Mouse (Mus musculus): ENCODE measurements around the gene Kat8.
A peak's percentile ranks its signal among the peaks of the same experiment; 100 is the strongest.
"Not testable (repeated sequence)": the region's sequence is repeated elsewhere in the genome, so short reads cannot be mapped to it uniquely, and the experiment has no call there.

The Kat8 gene

GRCm38 (mm10) chr7:127912190-127912871, at the start of gene Kat8:
Gene Kat8, plus strand, starts transcription at chr7:127912516.
- peak; percentile 96 for DNase-seq (ENCODE audit: extremely low spot score)

GRCm38 (mm10) chr7:127866434-127866833, 45.9 kb upstream of the Kat8 start:
- no peak for DNase-seq (ENCODE audit: extremely low spot score)

GRCm38 (mm10) chr7:127867641-127868040, 44.7 kb upstream of the Kat8 start:
- DNase-seq (ENCODE audit: extremely low spot score), result no peak

GRCm38 (mm10) chr7:127869149-127869810, 43.0 kb upstream of the Kat8 start:
- no peak for DNase-seq (ENCODE audit: extremely low spot score)

- DNase-seq (ENCODE audit: extremely low spot score), result no peak
Measured at GRCm38 (mm10) chr7:127870136-127870821, 42.0 kb upstream of the Kat8 start.

GRCm38 (mm10) chr7:127874812-127875626, 37.3 kb upstream of the Kat8 start:
- DNase-seq (ENCODE audit: extremely low spot score), result no peak

- peak; percentile 94 for DNase-seq (ENCODE audit: extremely low spot score)
Measured at GRCm38 (mm10) chr7:127875627-127876001, 36.7 kb upstream of the Kat8 start.

- peak; percentile 92 for DNase-seq (ENCODE audit: extremely low spot score)
Measured at GRCm38 (mm10) chr7:127876041-127876466, 36.3 kb upstream of the Kat8 start, which contains the start of gene Zfp646. Gene Zfp646, plus strand, starts transcription at chr7:127876221.

GRCm38 (mm10) chr7:127876467-127877348, 35.6 kb upstream of the Kat8 start, which contains the start of gene Zfp668:
Gene Zfp668, minus strand, starts transcription at chr7:127876828.
- DNase-seq (ENCODE audit: extremely low spot score), result peak; percentile 92

GRCm38 (mm10) chr7:127879301-127879700, 33.0 kb upstream of the Kat8 start:
- no peak for DNase-seq (ENCODE audit: extremely low spot score)

- DNase-seq (ENCODE audit: extremely low spot score), result no peak
Measured at GRCm38 (mm10) chr7:127880431-127880830, 31.9 kb upstream of the Kat8 start.

GRCm38 (mm10) chr7:127885951-127886350, 26.4 kb upstream of the Kat8 start:
- no peak for DNase-seq (ENCODE audit: extremely low spot score)

- DNase-seq (ENCODE audit: extremely low spot score), result no peak
Measured at GRCm38 (mm10) chr7:127886551-127886950, 25.8 kb upstream of the Kat8 start.

GRCm38 (mm10) chr7:127887191-127887590, 25.1 kb upstream of the Kat8 start:
- DNase-seq (ENCODE audit: extremely low spot score), result no peak

GRCm38 (mm10) chr7:127887781-127888180, 24.5 kb upstream of the Kat8 start:
- DNase-seq (ENCODE audit: extremely low spot score), result no peak

- DNase-seq (ENCODE audit: extremely low spot score), result no peak
Measured at GRCm38 (mm10) chr7:127888821-127889220, 23.5 kb upstream of the Kat8 start.

GRCm38 (mm10) chr7:127890798-127891197, 21.5 kb upstream of the Kat8 start, which contains the start of gene Prss53:
Gene Prss53, minus strand, starts transcription at chr7:127890970.
- no peak for DNase-seq (ENCODE audit: extremely low spot score)

GRCm38 (mm10) chr7:127894480-127894879, 17.8 kb upstream of the Kat8 start:
- no peak for DNase-seq (ENCODE audit: extremely low spot score)

GRCm38 (mm10) chr7:127895442-127895841, 16.9 kb upstream of the Kat8 start, which contains the start of the genes Gm21974 and Vkorc1:
Gene Gm21974, minus strand, starts transcription at chr7:127895454.
Gene Vkorc1, minus strand, starts transcription at chr7:127895617.
- DNase-seq (ENCODE audit: extremely low spot score), result peak; percentile 94

GRCm38 (mm10) chr7:127895891-127896290, 16.4 kb upstream of the Kat8 start:
- not testable (repeated sequence) for DNase-seq (ENCODE audit: extremely low spot score)
